Mouse (Mus musculus) liver, embryonic 14.5 days (tissue): ENCODE results near the gene Dennd2a.

Experiments used
- CTCF ChIP-seq: IDR thresholded peaks from 2 replicates; pipeline ENCODE4 v1.5.1; 2016; ENCODE audit warnings: antibody characterized with exemption, low read depth, control low read depth
- EP300 ChIP-seq: IDR thresholded peaks from 2 replicates; pipeline ENCODE4 v1.6.1; 2016; ENCODE audit warnings: antibody characterized with exemption, low read depth

DNA sequence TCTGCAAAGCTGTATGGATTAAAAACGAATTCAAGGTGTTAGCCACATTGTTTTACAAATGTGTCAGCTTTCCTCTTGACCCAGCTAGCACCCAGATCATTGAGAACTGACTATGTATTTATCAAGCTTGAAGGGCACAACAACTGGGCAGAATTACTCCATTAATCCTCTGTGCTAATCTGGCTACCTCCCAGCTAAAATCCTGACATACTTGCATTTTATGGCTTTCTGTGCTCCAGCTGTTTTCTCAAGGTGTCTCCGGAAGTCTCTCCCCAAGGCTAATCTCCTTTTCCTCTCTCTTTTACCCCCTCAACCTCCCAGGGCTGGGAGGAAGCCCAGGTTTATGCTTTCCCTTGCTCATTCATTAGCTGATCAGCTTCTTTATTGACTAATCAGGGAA is 103.1 kb downstream of the Dennd2a start:
- TF ChIP-seq CTCF = no peak
- no peak for TF ChIP-seq EP300
